Mouse (Mus musculus): ENCODE data around the gene Cyp26c1. TPM values are rescaled to one million over a fixed set of nuclear protein-coding genes. Genes with fewer than 3 reads are reported as not detected.

The Cyp26c1 gene
- polyA plus RNA-seq, 1 experiment from 2014 or later = not detected

DNA sequence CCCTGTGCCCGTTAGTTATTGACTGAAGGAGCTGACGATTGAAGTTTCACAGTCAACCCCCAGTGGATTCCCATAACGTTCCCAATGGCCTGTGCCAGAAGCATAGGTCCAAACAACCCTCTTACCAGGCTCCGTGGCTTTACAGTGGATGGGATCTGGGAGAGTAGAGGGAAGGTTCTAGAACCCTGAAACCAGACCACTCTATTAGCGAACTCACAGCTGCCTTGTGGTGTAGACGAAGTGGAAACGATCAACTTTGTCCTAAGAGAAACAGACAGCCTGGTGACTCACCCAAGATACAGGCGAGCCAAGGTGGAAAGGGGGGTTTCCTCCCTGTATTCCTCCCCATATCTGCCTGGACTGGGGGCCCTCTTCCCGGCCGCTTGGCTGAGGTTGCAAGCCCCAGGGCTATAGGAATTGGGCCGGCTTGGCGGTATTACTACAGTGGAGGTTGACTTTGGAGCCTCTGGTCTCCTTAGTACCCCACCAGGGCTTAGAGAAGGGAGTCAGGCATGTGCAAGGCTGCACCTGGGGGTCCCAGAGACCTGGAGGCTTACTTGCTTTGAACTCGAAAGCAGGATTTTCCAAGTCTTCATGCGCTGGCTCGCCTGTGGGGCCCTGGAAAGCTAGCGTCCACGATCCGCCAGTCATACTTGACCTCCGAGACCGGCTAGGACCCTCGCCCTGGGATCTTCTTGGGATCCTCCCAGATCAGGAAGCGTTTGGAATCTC is 11.4 kb downstream of the Cyp26c1 start:
- H3K4me3 ChIP-seq (replicated peaks; ENCODE audit: low read length) = peak overlapping the region; percentile 37
- peak overlapping the region; percentile 58 for H3K4me2 ChIP-seq (ENCODE audit: low read length)
- ATAC-seq = no peak
- no peak overlapping the region for H3K27ac ChIP-seq (ENCODE audit: low read length)
- 2% methylated on average over 22 of the region's 22 CpGs for WGBS
- peaks cover 92% of the 10 kb centered on the region for H3K27me3 ChIP-seq (replicated peaks; ENCODE audit: control insufficient read depth, insufficient read depth, low read length)
- no peak overlapping the region for H3K9ac ChIP-seq (replicated peaks; ENCODE audit: low read depth, low read length)
- no peaks in the 10 kb centered on the region for H3K36me3 ChIP-seq (ENCODE audit: control insufficient read depth, insufficient read depth)
- no peaks in the 10 kb centered on the region for H3K9me3 ChIP-seq (ENCODE audit: control insufficient read depth, low read length)
- peaks cover 35% of the 10 kb centered on the region for H3K4me1 ChIP-seq (replicated peaks; ENCODE audit: control insufficient read depth, insufficient read depth, low read length)

DNA sequence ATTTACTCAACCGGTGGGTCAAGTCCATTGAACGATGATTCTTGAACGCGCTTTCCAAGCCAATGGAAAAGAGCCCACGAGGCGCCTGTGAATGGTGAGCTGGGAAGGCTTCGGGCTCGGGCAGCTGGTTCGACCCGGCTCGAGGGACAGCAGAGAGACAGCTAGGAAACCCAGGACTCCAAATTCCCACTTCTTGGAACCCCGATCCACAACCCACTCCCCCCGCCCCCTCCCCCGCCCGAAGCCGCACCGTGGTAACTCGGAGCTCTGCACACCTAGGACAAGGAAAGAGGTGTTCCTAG is 11.9 kb downstream of the Cyp26c1 start:
- no peak for ATAC-seq
- no peak overlapping the region for H3K9ac ChIP-seq (replicated peaks; ENCODE audit: low read depth, low read length)
- peak overlapping the region; percentile 37 for H3K4me3 ChIP-seq (replicated peaks; ENCODE audit: low read length)
- H3K27ac ChIP-seq (ENCODE audit: low read length) = no peak overlapping the region
- WGBS = under 1% methylated on average over 18 of the region's 18 CpGs
- no peaks in the 10 kb centered on the region for H3K36me3 ChIP-seq (ENCODE audit: control insufficient read depth, insufficient read depth)
- H3K27me3 ChIP-seq (replicated peaks; ENCODE audit: control insufficient read depth, insufficient read depth, low read length) = peaks cover 92% of the 10 kb centered on the region
- peak overlapping the region; percentile 58 for H3K4me2 ChIP-seq (ENCODE audit: low read length)
- H3K9me3 ChIP-seq (ENCODE audit: control insufficient read depth, low read length) = no peaks in the 10 kb centered on the region
- peaks cover 35% of the 10 kb centered on the region for H3K4me1 ChIP-seq (replicated peaks; ENCODE audit: control insufficient read depth, insufficient read depth, low read length)

DNA sequence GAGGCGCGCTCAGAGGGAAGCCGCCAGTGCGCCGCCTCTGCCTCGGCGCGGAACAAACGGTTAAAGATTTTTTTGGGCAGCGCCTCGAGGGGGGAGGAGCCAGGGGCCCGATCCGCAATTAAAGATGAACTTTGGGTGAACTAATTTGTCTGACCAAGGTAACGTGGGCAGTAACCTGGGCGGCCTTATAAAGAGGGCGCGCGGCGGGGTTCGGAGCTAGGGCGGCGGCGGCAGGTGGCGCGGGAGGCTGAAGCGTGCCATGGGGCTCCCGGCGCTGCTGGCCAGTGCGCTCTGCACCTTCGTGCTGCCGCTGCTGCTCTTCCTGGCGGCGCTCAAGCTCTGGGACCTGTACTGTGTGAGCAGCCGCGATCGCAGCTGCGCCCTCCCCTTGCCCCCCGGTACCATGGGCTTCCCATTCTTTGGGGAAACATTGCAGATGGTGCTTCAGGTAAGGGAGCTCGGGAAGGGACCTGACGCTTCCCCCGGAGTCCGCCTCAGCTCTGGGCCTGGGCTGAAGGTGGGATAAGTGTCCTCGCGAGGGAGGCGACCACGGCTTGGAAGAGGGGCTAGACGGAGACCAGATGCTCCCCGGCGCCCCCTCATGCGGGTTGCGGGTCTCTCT is 12.4 kb downstream of the Cyp26c1 start, which contains the start of gene Cyp26a1:
Cyp26a1 (plus strand) TSS at position 148 of the 622 bp plus-strand sequence.
- peak within 1 kb of the TSS; percentile 37 for H3K4me3 ChIP-seq (replicated peaks; ENCODE audit: low read length)
- H3K4me1 ChIP-seq (replicated peaks; ENCODE audit: control insufficient read depth, insufficient read depth, low read length) = peaks cover 32% of the 10 kb centered on the region
- ATAC-seq = peak; percentile 22; the same call in 1 of the 2 replicates
- H3K9ac ChIP-seq (replicated peaks; ENCODE audit: low read depth, low read length) = no peak within 1 kb of the TSS
- H3K36me3 ChIP-seq (ENCODE audit: control insufficient read depth, insufficient read depth) = no peaks in the 10 kb centered on the region
- WGBS = 1% methylated on average over 51 of the region's 51 CpGs
- peak within 1 kb of the TSS; percentile 58 for H3K4me2 ChIP-seq (ENCODE audit: low read length)
- H3K27me3 ChIP-seq (replicated peaks; ENCODE audit: control insufficient read depth, insufficient read depth, low read length) = peaks cover 91% of the 10 kb centered on the region
- H3K9me3 ChIP-seq (ENCODE audit: control insufficient read depth, low read length) = no peaks in the 10 kb centered on the region
- no peak within 1 kb of the TSS for H3K27ac ChIP-seq (ENCODE audit: low read length)

DNA sequence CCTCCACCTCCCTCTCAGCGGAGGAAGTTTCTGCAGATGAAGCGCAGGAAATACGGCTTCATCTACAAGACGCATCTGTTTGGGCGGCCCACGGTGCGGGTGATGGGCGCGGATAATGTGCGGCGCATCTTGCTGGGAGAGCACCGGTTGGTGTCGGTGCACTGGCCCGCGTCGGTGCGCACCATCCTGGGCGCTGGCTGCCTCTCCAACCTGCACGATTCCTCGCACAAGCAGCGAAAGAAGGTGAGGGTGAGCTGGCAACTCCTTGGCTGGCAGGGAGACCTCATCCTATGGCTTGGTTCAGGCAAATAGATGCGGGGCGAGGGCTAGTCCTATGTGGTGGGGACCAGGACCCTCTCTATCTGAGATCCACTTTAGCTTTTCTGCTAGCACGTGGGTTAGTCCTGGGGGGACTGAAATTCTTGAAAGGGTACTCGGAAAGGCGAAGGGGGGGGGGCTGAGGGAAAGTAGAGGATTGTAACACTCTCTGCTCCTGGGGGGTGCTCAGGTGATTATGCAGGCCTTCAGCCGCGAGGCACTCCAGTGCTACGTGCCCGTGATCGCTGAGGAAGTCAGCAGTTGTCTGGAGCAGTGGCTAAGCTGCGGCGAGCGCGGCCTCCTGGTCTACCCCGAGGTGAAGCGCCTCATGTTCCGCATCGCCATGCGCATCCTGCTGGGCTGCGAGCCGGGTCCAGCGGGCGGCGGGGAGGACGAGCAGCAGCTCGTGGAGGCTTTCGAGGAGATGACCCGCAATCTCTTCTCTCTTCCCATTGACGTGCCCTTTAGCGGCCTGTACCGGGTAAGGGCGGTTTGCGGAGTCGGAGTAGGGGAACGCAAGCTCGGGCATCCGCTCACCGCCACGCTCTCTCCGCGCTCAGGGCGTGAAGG is 13.1 kb downstream of the Cyp26c1 start:
- H3K4me3 ChIP-seq (replicated peaks; ENCODE audit: low read length) = peak overlapping the region; percentile 37
- no peaks in the 10 kb centered on the region for H3K36me3 ChIP-seq (ENCODE audit: control insufficient read depth, insufficient read depth)
- under 1% methylated on average over 63 of the region's 63 CpGs for WGBS
- peaks cover 90% of the 10 kb centered on the region for H3K27me3 ChIP-seq (replicated peaks; ENCODE audit: control insufficient read depth, insufficient read depth, low read length)
- peak; percentile 55 for ATAC-seq
- peak overlapping the region; percentile 58 for H3K4me2 ChIP-seq (ENCODE audit: low read length)
- peaks cover 26% of the 10 kb centered on the region for H3K4me1 ChIP-seq (replicated peaks; ENCODE audit: control insufficient read depth, insufficient read depth, low read length)
- H3K9me3 ChIP-seq (ENCODE audit: control insufficient read depth, low read length) = no peaks in the 10 kb centered on the region
- no peak overlapping the region for H3K27ac ChIP-seq (ENCODE audit: low read length)
- H3K9ac ChIP-seq (replicated peaks; ENCODE audit: low read depth, low read length) = no peak overlapping the region

DNA sequence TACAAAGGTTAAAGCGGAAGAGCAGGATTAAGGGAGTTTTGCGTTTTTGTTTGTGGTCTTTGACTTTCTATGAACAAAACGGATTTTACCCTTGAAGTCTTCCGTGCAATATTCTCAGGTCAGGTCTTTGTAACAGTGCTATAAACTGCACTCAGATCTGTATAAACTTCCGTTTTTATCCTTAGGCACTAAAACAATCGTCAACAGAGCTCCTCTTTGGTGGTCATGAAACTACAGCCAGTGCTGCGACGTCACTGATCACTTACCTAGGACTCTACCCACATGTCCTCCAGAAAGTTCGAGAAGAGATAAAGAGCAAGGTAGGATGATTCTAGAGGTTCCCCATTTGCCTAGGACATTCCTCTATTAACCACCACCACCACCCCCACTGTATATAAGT is 14.3 kb downstream of the Cyp26c1 start:
- Histone ChIP-seq H3K36me3 (ENCODE audit: control insufficient read depth, insufficient read depth) (no peaks in the 10 kb centered on the region), H3K27ac (ENCODE audit: low read length) (no peak overlapping the region), H3K4me3 (replicated peaks; ENCODE audit: low read length) (no peak overlapping the region), H3K9ac (replicated peaks; ENCODE audit: low read depth, low read length) (no peak overlapping the region), H3K9me3 (ENCODE audit: control insufficient read depth, low read length) (no peaks in the 10 kb centered on the region), H3K4me2 (ENCODE audit: low read length) (no peak overlapping the region), H3K4me1 (replicated peaks; ENCODE audit: control insufficient read depth, insufficient read depth, low read length) (peaks cover 26% of the 10 kb centered on the region), H3K27me3 (replicated peaks; ENCODE audit: control insufficient read depth, insufficient read depth, low read length) (peaks cover 80% of the 10 kb centered on the region)
- no peak for ATAC-seq
- WGBS = 21% methylated on average over 9 of the region's 9 CpGs

DNA sequence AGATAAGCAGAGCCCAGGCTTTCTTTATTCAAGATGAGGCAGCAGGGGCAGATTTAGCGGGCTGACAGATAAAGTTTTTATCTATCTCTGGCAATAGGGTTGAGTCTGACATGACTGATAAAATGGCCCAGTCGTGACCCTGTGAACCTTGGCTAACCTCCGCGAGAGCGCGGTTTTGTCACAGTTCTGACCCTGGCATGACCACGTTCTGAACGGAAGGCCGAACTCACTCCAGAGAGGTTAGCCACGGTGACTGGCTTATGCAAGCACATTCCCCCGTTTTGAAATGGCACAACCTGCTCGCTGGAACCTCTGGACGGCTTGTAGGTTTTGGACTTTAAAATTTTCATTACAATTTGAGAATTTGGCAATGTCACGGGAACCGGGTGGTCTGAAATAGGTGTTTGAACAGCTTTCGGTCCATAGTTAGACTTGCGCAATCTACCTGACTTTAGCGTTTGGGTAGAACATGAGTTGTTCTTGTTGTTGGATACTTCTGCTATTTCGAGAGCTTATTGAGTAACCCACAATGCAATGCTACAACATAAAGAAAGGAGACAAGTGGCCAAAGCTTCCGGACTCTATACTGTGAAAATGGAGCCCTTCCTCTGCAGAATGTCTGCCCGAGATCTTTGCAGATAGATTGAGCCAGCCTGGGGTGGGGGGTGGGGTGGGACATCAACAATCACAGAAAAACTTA is 17.1 kb downstream of the Cyp26c1 start:
- Histone ChIP-seq H3K4me1 (replicated peaks; ENCODE audit: control insufficient read depth, insufficient read depth, low read length) (peaks cover 16% of the 10 kb centered on the region), H3K36me3 (ENCODE audit: control insufficient read depth, insufficient read depth) (no peaks in the 10 kb centered on the region), H3K9ac (replicated peaks; ENCODE audit: low read depth, low read length) (no peak overlapping the region), H3K4me3 (replicated peaks; ENCODE audit: low read length) (no peak overlapping the region), H3K27me3 (replicated peaks; ENCODE audit: control insufficient read depth, insufficient read depth, low read length) (peaks cover 54% of the 10 kb centered on the region), H3K4me2 (ENCODE audit: low read length) (no peak overlapping the region), H3K9me3 (ENCODE audit: control insufficient read depth, low read length) (no peaks in the 10 kb centered on the region), H3K27ac (ENCODE audit: low read length) (no peak overlapping the region)
- ATAC-seq = no peak
- 78% methylated on average over 21 of the region's 21 CpGs for WGBS

DNA sequence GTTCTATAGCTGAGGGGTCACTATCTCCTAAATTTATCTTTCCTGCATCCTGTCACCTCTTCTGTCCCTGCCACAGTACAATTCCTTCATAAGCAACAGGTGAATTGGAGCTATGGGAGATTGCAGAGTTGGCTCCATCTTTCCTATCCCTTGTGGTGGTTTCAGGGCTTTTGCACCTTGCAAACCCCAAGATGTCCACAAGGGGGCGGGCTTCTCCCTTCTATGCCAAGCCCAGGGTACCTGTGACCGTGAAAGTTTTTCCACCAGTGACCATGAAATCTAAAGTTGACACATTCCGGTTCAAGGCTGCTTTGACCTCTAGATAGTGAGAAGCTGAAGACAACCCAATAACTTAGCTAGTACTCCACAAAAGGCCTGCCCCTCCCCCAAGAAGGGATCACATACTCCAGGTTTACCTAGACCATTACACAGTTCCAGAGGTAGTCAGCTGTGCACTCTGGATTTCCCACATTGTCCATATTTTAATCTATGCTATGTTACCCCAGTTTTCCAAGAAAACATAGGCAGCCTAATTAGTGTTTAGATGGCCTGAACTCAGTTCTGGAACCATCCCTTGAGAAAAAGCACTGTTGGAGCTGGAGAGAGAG is 18.6 kb downstream of the Cyp26c1 start:
- Histone ChIP-seq H3K4me2 (ENCODE audit: low read length) (no peak overlapping the region), H3K27me3 (replicated peaks; ENCODE audit: control insufficient read depth, insufficient read depth, low read length) (peaks cover 39% of the 10 kb centered on the region), H3K4me3 (replicated peaks; ENCODE audit: low read length) (no peak overlapping the region), H3K9me3 (ENCODE audit: control insufficient read depth, low read length) (no peaks in the 10 kb centered on the region), H3K27ac (ENCODE audit: low read length) (no peak overlapping the region), H3K36me3 (ENCODE audit: control insufficient read depth, insufficient read depth) (no peaks in the 10 kb centered on the region), H3K9ac (replicated peaks; ENCODE audit: low read depth, low read length) (no peak overlapping the region), H3K4me1 (replicated peaks; ENCODE audit: control insufficient read depth, insufficient read depth, low read length) (peaks cover under 1% of the 10 kb centered on the region)
- ATAC-seq = peak; percentile 40; the same call in 1 of the 2 replicates
- WGBS = 12% methylated on average over 3 of the region's 3 CpGs

DNA sequence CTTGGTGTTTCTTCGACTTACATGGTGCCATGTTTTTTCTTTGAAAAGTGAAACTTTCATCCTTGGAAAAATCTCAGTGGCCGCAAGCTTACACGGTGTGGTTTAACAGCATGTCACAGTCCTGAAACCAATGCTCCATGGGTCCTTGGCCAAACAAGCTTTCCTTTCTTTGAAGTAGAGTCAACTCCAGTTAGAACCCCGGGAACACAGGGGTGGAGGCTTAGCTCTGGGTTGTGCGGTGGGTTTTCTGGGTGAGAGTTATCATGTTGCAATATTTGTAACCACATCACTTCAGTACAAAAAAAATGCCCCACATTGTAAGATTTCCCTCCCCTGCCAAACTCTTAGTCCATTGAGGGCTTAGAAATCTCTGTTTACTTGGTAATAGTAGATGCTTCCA is 20.3 kb downstream of the Cyp26c1 start:
- Histone ChIP-seq H3K27ac (ENCODE audit: low read length) (no peak overlapping the region), H3K36me3 (ENCODE audit: control insufficient read depth, insufficient read depth) (no peaks in the 10 kb centered on the region), H3K27me3 (replicated peaks; ENCODE audit: control insufficient read depth, insufficient read depth, low read length) (peaks cover 22% of the 10 kb centered on the region), H3K4me1 (replicated peaks; ENCODE audit: control insufficient read depth, insufficient read depth, low read length) (no peaks in the 10 kb centered on the region), H3K9me3 (ENCODE audit: control insufficient read depth, low read length) (no peaks in the 10 kb centered on the region), H3K9ac (replicated peaks; ENCODE audit: low read depth, low read length) (no peak overlapping the region), H3K4me2 (ENCODE audit: low read length) (no peak overlapping the region), H3K4me3 (replicated peaks; ENCODE audit: low read length) (no peak overlapping the region)
- ATAC-seq = no peak
- 90% methylated on average over 5 of the region's 5 CpGs for WGBS

Data from forebrain, embryonic 16.5 days (tissue).